ENCODE assay signal across 22 mouse cellular contexts in genomic region chr5:30170303-30170940, GRCm38 (mm10). TPM values are rescaled to one million over a fixed set of nuclear protein-coding genes. Genes with fewer than 3 reads are reported as not detected.
A peak's percentile ranks its signal among the peaks of the same experiment; 100 is the strongest.
DNase-seq lines count a peak whose midpoint lies in the region; ATAC-seq lines count a peak whose summit lies in the region.
"Had no signal": no experiment of that assay in that cellular context is flagged by ENCODE, and none has a peak within 500 bp of the region (broad histone marks: within the 10 kb centered on the region; RNA-seq: fewer than 3 reads in every experiment).

No protein-coding gene starts in this region.

- no peaks in the 10 kb centered on the region for H3K9me3 ChIP-seq in kidney, embryonic 14.5 days (ENCODE audit: control insufficient read depth, low read length)
- H3K9me3 ChIP-seq: embryonic facial prominence, embryonic 12.5 days; forebrain, embryonic 13.5 days; hindbrain, embryonic 12.5 days; kidney, embryonic 15.5 days; liver, embryonic 15.5 days had no signal

- no peak overlapping the region for H3K27ac ChIP-seq in kidney, embryonic 14.5 days (ENCODE audit: low read depth, low read length)
- H3K27ac ChIP-seq: embryonic facial prominence, embryonic 12.5 days; forebrain, embryonic 13.5 days; hindbrain, embryonic 12.5 days; kidney, embryonic 15.5 days; liver, embryonic 15.5 days had no signal

- intact Hi-C loops in heart, postnatal 14 days (cut with DNase I): no loop called here

- peak; percentile 45 to 83 for DNase-seq in adrenal gland, adult (ENCODE audit: inconsistent age in 2 of 2, low spot score in 1 of 2)
- DNase-seq in adrenal gland, adult 8-10 months: no peak
- DNase-seq in kidney, adult 9 months: peak; percentile 43
- peak; percentile 22 for DNase-seq in brain, adult 2 months (ENCODE audit: low read depth, low spot score)
- DNase-seq in heart, postnatal 14 days: peak; percentile 11 to 35
- DNase-seq in spleen, postnatal 4 days (ENCODE audit: low spot score in 2 of 2): no peak
- DNase-seq in urinary bladder, adult 2 months (ENCODE audit: low spot score): no peak
- DNase-seq: cerebellum, adult 9-11 months; layer of hippocampus, adult 9-11 months; spleen, adult 18-20 months had no signal

- no peaks in the 10 kb centered on the region for H3K27me3 ChIP-seq in kidney, embryonic 14.5 days (ENCODE audit: control insufficient read depth, insufficient read depth, low read length)
- H3K27me3 ChIP-seq: embryonic facial prominence, embryonic 12.5 days; forebrain, embryonic 13.5 days; hindbrain, embryonic 12.5 days; kidney, embryonic 15.5 days; liver, embryonic 15.5 days had no signal

- no peak overlapping the region for H3K4me2 ChIP-seq in kidney, embryonic 14.5 days (replicated peaks; ENCODE audit: low read depth, low read length)
- H3K4me2 ChIP-seq: embryonic facial prominence, embryonic 12.5 days; forebrain, embryonic 13.5 days; hindbrain, embryonic 12.5 days; kidney, embryonic 15.5 days; liver, embryonic 15.5 days had no signal

- peaks cover 49% of the 10 kb centered on the region for H3K36me3 ChIP-seq in kidney, embryonic 14.5 days (ENCODE audit: control insufficient read depth, insufficient read depth, low read length)

- no peak for ATAC-seq in kidney, embryonic 14.5 days (ENCODE audit: low FRiP score, low TSS enrichment)
- ATAC-seq: forebrain, embryonic 13.5 days had no signal

- WGBS in kidney, embryonic 14.5 days: 84% methylated on average over 5 of the region's 5 CpGs

- no peaks in the 10 kb centered on the region for H3K4me1 ChIP-seq in kidney, embryonic 14.5 days (ENCODE audit: control insufficient read depth, insufficient read depth, low read length)
- H3K4me1 ChIP-seq: forebrain, embryonic 13.5 days; hindbrain, embryonic 12.5 days; kidney, embryonic 15.5 days had no signal

- no peak overlapping the region for H3K9ac ChIP-seq in kidney, embryonic 14.5 days (ENCODE audit: low read depth, low read length)
- H3K9ac ChIP-seq: embryonic facial prominence, embryonic 12.5 days; forebrain, embryonic 13.5 days; hindbrain, embryonic 12.5 days; kidney, embryonic 15.5 days; liver, embryonic 15.5 days had no signal

- H3K4me3 ChIP-seq in kidney, embryonic 14.5 days (ENCODE audit: low read length): no peak overlapping the region
- H3K4me3 ChIP-seq: embryonic facial prominence, embryonic 12.5 days; forebrain, embryonic 13.5 days; hindbrain, embryonic 12.5 days; kidney, embryonic 15.5 days; liver, embryonic 15.5 days had no signal

RNA-seq across cellular contexts. Expression of gene Hadhb, which starts 15.4 kb away (rescaled TPM):
- total RNA-seq in adrenal gland, adult 8-10 months (2022): 100 to 1,000 TPM; 412 to 817 (median 632) TPM
- polyA plus RNA-seq in kidney, embryonic 14.5 days (2014; fragmentation: Nextera tagmentation; extraction: Ambion mirVana): 129 and 149 TPM in 2 replicates
- total RNA-seq in heart, postnatal 14 days (2021): 1,000 to 10,000 TPM; 1,750 to 1,828 TPM
- polyA plus RNA-seq in urinary bladder, adult 2 months (2012; rRNA removed): 169 and 193 TPM in 2 replicates

RNA-seq across cellular contexts. Expression of gene Hadha, which starts 15.5 kb away (rescaled TPM):
- 100 to 1,000 TPM; 363 to 446 (median 399) TPM for total RNA-seq in adrenal gland, adult 8-10 months (2022)
- polyA plus RNA-seq in kidney, embryonic 14.5 days (2014; fragmentation: Nextera tagmentation; extraction: Ambion mirVana): 93.4 and 119 TPM in 2 replicates
- 1,000 to 10,000 TPM; 1,294 to 1,315 TPM for total RNA-seq in heart, postnatal 14 days (2021)
- 118 and 129 TPM in 2 replicates for polyA plus RNA-seq in urinary bladder, adult 2 months (2012; rRNA removed)

RNA-seq across cellular contexts. Expression of gene Adgrf3, which starts 35.1 kb away (rescaled TPM):
- total RNA-seq in adrenal gland, adult 8-10 months (2022): not detected
- polyA plus RNA-seq in kidney, embryonic 14.5 days (2014; fragmentation: Nextera tagmentation; extraction: Ambion mirVana): 0.28 TPM in 1 of 2 replicates, not detected in the other
- under 1 TPM; 0.14 to 0.29 TPM for total RNA-seq in heart, postnatal 14 days (2021)
- 0.01 TPM in 1 of 2 replicates, not detected in the other for polyA plus RNA-seq in urinary bladder, adult 2 months (2012; rRNA removed)
- total RNA-seq: gastrocnemius, adult 8-10 months; left cerebral cortex, postnatal 25 days; megakaryocyte, adult 5-6 weeks; monocyte, adult 5-6 weeks; neutrophil, adult 5-6 weeks had no signal
- polyA plus RNA-seq: brain, embryonic 14.5 days; forebrain, embryonic 13.5 days; hindbrain, embryonic 12.5 days; liver, embryonic 15.5 days had no signal

Comparison
In these comparisons a context has a peak if more than half of its experiments do, and no peak if none do; other contexts are left out.
1. DNase-seq: peak in adrenal gland, adult (2 of 2), kidney, adult 9 months (single experiment), brain, adult 2 months (single experiment) and heart, postnatal 14 days (2 of 2); none in adrenal gland, adult 8-10 months (single experiment), spleen, postnatal 4 days (0 of 2) and urinary bladder, adult 2 months (single experiment).